Mouse (Mus musculus): ENCODE data around the gene Zfp512b. TPM values are rescaled to one million over a fixed set of nuclear protein-coding genes. Genes with fewer than 3 reads are reported as not detected.

Zfp512b gene
- total RNA-seq, 2 experiments from 2014 or later: 191 to 197 TPM

DNA sequence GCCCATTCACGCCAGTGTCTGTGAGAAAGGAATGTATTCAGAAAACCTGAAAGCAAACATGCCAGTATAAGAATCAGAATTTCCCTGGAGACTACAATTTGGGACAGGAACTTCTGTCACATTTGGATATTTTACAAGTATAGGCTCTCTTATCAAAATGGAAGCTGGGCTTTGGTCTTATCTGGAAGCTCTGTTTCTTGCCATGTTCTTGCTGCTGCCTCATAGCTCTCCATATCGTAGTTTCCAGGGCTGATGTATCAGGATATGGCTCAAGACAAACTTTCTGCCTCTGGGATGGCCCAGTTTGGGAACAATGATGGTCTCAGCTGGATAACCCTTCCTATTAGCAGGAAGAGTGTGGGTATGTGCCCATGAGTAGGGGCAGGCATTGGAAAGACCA lies 16.0 kb downstream of the Zfp512b start:
- intact Hi-C loops (cut with DNase I): no loop called here
- no peak for DNase-seq

DNA sequence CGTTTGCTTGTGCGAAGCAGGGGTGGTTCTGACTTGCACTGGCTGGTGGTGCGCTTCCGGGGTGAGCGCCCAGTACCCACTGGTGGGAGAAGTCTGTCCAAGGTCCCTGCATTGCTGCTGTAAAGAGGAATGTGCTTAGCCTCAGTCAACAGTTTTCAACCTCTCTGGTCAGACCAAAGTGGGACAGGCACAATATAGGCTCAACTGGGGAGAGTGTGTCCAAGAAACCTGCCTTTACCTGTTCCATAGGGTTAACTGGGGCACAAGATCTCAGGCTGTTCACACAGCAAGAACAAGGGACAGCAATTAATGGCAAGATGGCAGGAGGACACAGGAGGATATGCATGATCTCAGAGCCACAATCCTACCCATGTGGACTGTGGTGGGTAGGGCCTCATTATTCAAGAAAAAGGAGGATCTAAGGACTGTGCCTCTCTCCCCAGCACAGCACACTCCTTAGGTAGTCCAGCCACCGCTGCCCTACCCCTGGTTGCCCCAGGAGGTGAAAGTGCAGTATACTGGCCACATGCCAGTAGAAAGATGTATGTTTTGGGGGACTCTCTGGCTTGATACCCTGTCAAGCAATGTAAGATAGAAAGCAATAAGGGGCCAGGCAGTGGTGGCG lies 17.6 kb downstream of the Zfp512b start:
- intact Hi-C loops (cut with DNase I): no loop called here
- DNase-seq: no peak

DNA sequence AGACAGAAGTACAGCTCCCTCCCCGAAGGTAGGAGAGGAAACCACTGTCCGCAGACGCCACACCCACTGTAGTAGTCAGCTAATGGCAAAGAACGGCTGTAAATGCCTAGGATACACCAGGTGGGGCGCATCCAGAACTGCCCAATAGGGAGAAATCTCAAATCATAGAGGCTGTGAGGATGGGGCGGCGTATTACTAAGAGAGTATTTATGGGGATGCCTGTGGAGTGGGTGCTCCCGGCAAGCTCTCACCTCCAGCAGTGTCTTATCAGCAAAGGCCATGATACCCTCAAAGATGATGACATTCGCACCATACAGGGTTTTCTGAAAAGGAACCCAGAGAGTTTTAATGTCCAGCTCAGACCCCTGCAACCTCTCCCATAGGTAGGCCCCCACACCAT lies 18.6 kb downstream of the Zfp512b start:
- intact Hi-C loops (cut with DNase I): no loop called here
- DNase-seq: no peak

DNA sequence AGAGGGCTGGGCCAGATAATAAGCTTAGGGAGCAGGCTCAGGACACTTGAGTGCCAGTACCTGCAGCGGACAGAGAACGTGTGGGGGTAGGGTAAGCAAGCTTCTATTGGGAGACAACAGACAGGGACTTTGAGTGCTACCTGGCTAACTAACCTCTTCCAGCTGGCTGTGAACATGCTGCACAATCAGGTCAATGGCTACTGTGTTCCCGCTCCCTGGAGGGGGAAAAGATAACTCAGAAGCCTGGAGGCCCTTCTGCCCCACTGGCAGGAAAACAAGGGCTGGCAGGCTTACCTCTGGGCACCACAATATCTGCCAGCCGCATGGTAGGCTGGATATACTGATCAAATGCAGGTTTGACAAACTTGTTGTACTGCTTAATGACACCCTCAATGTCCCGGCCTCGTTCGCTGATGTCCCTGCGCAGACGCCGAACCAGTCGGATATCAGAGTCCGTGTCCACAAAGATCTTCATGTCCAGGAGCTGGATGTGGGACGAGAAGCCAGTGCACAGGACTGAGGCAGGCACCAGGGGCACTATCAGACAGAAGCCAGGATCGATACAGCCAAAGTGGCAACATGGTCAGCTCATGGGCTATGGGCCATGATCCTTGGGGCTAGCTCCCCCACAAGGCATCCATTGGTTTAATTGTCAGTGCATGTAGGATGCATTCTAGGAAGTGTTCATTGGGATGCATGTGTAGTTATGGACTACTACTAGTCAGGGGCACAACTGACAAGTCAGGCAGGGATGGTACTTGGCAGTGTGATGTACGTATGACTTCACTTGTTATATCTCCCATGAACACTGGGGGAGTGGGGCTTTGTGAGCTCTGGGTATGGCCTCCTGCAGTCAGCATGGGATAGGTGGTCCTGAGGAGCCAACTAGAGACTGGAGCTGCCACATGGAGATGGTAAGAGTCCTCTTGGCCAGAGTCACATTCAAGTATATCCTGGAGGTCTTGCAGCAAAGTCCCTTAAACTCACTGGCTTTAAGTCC lies 19.4 kb downstream of the Zfp512b start:
- no peak for DNase-seq
- intact Hi-C loops (cut with DNase I): no loop called here

DNA sequence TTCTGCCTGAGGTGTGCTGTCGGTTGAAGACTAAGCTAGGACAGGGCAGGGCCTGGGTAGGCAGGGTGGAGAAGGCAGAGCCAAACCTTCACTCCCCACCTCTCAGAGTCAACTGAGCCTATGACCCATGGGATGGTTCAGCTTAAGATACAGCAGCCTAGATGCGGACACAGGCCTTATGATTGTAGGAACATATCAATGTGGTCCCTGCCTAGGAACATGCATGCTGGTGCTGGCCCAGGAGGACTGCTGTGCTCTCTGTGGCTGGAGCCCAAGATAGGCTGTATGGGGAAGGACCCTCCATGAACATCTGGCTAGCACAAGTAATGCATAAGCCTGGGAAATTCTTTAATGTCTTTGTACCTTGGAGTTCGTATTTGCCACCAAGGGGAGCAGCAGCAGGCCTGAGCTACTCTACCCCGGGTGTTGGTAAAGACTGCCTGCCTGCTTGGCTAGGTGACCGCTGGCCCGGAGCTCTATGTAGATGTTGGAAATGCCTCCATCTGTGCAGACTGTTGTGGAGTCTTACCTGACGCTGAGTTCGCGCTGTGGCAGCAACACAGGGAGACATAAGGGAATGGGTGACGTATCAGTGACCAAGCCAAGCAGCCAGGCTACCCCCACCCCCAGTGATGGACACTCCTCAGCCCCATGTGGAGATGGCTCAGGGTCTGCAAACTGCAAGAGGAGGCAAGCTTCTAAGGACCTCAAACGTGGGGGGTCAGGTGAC lies 20.5 kb downstream of the Zfp512b start:
- DNase-seq: no peak

DNA sequence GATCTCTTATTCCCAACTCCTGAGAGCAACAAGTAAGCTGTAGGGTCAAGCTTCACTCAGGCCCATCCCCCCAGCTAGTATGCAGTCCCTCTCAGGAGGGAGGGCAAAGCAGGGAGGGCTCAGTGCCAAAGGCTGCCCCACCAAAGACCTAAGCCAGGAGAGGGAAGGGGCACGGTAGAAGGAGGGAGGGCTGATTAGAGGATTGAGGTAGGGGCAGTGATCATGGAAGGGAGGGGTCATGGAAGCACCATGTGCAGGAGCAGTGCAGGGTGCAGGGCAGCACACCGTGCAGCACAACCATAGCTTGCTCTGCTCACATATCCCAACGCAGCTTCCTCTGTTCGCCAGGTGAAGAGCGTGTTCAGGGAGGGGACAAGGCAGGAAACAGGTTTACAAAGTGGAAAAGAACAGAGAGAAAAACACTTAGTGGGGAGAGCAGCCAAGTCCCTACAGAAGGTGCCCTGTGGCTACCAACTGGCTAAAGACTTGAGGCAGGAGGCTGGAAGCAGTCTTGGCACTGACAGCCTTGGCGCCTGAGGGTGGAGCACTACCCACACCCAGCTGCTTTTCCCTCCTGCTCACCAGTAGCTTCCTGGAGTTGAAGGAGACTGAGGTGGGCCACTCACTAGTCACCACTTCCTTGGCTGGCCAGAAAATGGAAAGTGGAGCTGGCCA lies 21.5 kb downstream of the Zfp512b start:
- intact Hi-C loops (cut with DNase I): no loop called here
- DNase-seq: peak; percentile 55

More for the DNA sequence above, 20.5 kb downstream of the Zfp512b start:
- intact Hi-C loops (cut with DNase I): no loop called here

DNA sequence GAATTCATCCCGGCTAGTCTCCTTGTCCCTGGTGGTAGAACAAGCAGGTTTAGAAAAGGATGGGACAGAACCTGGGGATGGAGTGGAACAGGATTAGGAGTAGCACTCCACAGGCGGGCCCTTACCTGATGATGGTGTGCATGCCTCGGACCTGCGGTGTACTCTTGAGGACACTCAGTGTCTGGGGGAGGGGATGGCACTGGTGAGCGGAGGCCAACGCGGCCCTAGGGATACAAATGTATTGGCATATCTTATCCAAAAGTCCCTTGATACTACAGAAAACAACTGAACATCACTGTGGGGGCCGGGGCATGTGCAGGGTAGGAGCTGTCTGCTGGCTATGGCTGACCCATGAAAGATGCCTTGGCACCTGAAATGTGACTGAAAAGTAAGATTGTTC lies 22.2 kb downstream of the Zfp512b start:
- intact Hi-C loops (cut with DNase I): no loop called here
- DNase-seq: no peak

DNA sequence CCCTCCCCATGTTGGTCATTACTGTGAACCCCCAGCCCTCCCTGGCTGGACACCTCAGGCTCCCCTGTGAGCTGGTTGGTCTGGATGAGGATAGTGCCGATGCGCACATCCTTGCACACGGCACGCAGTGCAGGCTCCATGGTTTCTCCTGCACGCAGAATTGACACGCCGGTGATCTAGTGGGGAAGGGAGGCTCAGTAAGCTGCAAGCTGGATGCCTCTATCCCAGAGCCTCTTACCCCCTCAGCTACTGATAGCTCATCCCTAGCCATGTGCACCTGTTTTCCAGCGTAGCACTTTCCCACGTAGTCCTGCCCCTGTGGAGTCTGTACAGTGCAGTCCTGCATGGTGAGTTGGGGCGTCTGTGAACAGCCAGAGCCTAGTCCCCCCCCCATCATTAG lies 22.7 kb downstream of the Zfp512b start:
- intact Hi-C loops (cut with DNase I): no loop called here
- DNase-seq: no peak

DNA sequence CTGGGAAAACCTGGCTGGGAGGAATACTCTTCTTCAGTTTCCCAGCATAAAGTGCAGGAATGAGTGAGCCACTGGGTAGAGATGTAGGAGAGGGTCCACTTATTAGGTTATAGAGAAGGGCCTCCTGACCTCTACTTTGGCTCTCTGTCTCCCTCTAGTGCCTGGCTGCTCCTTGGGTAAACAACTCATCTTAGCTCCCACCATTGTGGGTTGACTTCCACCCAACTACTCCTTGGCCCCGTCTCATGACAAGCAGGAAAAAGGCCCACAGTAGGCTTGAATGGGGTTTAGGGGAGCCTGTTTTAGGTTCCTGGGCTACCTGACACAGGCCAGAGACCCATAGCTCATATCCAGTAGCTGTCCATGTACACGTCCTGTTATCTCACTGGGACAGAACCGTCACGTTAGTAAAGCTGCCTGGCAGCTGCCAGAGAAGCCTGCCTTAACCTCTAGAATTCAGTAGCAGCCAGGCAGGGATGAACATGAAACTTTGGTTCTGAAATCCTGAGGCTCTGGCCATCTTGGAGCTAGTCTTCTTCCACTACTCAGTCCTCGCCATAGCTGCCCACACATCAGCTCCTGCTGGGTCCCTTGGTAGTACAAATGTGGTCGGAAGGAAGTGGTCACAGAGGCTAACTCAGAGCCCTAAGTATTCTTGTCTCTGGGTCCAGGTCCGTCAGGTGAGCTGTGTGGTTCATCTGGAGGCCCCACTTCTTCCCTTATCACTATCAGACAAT lies 24.2 kb downstream of the Zfp512b start:
- DNase-seq: peak; percentile 53
- intact Hi-C loops (cut with DNase I): no loop called here

DNA sequence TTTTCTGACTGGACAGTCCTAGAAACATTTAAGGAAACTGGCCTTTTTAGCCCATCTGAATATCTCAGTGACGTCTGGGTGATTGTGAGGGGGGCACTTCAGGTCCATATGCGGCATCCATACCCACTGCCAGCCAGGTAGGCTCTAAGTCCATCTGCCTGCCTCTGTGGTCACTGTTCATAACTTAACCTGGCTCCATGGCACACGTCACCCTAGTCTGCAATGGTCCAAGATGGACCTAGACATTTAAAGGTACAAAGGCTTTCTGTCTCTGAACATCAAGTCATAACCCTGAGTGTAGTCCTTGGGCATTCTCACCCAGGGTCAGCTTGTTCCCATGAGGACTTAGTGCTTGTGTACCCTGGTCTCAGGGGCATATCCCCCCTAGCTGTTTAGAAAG lies 25.3 kb downstream of the Zfp512b start:
- no peak for DNase-seq
- intact Hi-C loops (cut with DNase I): no loop called here

DNA sequence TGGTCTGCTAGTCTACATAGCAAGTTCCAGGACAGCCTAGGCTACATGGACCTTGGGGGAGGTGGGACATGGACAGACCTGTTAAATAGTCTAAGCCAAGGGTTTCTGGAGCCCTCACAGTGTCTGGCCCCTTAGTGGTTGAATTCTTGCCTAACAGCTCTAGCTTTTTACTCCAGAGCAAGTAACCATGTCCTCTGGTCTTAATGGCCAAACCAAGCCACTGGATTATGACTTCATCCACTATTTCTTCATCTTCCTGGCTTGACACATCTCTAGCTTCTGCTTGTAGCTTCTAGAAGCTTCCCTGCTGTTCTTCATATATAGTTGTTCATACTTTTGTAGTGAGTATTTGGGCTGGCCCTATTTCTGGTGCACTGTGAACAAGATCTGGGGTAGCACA lies 38.8 kb downstream of the Zfp512b start:
- intact Hi-C loops (cut with DNase I): no loop called here
- no peak for DNase-seq

DNA sequence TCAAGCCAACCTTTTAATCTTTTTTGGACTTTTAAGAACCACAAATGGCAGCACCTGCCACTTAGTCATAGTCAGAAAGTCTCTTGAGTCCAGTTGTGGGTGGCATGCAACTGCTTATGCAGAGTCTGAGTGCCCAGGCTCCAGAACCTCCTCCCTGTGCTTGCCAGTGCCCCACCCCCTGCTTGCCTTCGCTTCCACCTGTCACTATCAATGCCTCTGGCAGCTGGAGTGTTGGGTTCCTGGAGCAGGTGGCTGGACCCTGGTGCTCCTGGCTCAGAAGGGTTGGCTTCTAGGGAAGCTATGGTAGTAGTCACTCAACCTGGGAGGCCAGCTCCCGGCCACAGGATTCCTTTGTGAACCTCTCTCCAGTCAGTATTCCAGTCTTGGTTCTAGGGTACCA lies 42.4 kb downstream of the Zfp512b start:
- intact Hi-C loops (cut with DNase I): no loop called here
- DNase-seq: no peak

DNA sequence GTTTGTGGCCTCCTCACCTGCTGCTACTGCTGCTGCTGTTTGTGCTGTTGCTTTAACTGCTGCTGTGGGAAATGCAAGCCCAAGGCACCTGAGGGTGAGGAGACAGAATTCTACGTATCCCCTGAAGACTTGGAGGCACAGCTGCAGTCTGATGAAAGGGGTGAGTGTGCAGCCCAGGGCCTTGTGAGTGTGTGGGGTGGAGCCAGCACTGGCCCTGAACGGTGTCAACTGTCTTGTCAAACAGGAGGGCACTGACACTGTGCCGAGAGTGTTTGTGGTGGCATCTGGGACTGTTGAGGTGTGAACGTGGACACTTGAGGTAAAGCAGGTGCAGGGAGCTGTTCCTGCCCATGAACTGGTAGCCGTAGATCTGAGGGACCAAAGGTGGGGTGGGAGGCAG lies 43.9 kb downstream of the Zfp512b start:
- intact Hi-C loops (cut with DNase I): no loop called here
- DNase-seq: no peak

DNA sequence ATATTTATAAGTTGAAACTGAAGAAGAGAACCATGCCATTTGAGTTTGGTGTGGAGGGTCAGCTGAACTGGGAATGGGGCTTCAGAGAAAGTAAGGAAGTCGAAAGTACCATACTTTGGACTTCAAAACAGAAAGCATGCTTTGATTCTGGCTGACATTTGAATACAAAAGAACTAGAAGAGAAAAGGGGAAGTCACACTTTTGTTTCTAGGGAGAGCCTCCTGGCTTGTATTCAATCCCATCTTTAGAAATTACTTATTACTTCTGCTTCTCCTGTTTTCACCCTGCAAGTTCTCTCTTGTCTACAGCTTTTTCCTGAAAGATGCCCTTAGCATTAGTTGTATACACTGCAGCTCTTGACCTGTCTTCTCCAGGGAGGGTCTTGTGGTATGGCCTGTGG lies 44.4 kb downstream of the Zfp512b start:
- DNase-seq: no peak
- intact Hi-C loops (cut with DNase I): no loop called here

DNA sequence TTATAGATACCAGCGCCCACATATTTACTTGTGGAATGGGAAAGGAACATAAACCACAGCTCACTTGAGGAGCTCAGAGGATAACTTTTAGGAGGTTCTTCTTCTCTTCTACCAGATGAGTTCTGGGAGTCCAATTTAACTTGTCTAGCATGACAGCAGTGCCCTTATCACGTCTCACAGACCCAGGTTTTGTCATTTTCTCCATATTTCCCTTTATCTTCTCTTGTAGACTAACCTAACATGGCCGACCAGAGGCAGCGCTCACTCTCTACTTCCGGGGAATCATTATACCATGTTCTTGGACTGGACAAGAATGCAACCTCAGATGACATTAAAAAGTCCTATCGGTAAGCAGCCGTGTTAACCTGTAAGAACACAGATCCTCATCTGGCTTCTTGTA lies 46.5 kb downstream of the Zfp512b start:
- intact Hi-C loops (cut with DNase I): no loop called here
- DNase-seq: no peak

DNA sequence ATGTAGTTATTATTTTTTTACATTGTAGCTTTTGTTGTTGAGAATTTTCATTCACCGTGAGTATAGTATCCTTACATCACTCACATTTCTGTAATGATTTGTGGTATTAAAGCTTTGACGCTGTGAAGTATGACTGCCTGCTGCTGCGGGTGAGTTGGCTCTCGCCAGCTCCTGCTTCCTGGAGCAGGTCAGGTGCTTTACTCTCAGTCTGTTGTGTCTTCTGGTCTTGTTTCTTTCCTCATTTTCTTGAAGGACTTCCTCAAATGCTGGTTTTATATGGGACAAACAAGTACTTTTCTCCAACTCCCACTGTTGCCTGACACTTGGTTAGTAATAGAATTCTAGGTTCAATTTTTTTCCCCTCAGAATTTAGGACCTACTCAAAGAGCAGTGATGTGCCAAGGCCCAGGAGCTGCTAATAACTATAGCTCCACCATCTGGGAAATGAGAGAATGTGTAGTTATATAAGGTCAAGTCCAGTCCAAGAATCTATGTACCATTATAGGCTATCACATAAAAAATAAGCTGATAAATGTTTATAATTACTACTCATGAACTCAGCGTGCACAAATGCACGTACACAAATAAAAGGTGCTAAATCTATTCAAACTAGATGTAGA lies 50.7 kb downstream of the Zfp512b start:
- intact Hi-C loops (cut with DNase I): no loop called here
- DNase-seq: no peak

DNA sequence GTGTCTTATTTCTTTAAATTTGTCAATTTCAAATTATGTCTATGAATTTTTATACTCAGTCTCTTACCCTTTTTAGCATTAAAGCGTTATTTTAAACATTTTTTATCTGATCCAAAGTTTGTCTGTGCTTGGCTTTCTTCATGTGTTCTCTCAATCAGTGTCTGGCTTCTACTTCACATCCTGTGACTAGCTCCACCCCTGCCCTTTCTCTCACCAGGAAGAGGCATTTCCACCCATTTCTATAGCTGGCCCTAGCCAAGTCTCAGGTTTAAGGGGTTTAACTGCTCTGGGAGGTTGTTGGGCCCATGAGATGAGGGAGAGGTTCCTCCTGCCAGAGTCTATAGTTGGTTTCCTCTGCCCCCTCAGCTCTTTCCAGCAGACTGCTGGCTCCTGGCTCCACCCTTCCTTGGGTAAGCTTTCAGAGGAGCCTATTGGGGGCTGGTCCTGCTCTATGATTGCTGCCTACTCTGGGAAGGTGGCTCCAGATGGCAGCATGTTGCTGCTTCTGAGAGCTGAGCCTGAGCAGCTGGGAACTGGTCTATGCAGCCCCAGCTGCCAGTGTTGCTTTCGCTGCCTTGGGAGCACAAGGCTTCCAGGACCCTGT lies 55.1 kb downstream of the Zfp512b start:
- intact Hi-C loops (cut with DNase I): no loop called here
- peak; percentile 70 for DNase-seq

DNA sequence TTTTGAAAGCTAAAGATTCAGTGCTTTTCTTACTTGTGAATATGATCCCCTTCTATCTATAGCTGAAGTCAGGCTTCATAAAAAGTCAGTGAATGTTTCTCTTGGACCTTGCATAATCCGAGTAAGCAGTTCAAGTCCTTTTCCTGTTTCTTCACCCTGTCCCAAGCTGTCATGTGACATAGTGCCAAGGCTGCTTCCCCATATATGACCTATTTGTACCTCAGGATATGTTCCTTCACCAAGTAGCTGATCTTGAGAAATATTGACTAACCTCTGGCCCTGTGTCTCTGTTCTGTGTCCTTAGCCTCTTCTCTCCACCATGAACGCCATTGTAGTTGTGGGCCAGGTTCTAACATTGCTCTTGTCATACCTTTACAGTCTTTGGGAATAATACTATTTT lies 56.2 kb downstream of the Zfp512b start:
- no peak for DNase-seq
- intact Hi-C loops (cut with DNase I): no loop called here

DNA sequence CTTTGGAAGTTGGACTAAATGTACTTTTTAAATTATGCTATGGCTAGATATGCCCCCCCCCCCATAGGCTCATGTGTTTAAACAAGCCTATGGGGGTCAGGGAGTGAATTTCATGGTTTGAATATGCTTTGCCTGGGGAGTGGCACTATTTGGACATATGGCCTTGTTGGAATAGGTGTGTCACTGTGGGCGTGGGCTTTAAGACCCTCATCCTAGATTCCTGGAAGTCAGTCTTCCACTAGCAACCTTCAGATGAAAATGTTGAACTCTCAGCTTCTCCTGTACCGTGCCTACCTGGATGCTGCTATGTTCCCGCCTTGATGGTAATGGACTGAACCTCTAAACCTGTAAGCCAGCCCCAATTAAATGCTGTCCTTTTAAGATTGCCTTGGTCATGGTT lies 60.0 kb downstream of the Zfp512b start:
- intact Hi-C loops (cut with DNase I): no loop called here
- no peak for DNase-seq
